Mouse (Mus musculus): ENCODE data around the gene Pold2. TPM values are rescaled to one million over a fixed set of nuclear protein-coding genes. Genes with fewer than 3 reads are reported as not detected.

The Pold2 gene
- total and polyA plus RNA-seq, 3 experiments = 38.1 to 223 (median 51.8) TPM

- DNase-seq = no peak
Measured at GRCm38 (mm10) chr11:5858723-5859122, 19.4 kb downstream of the Pold2 start.

GRCm38 (mm10) chr11:5856479-5857130 is 21.5 kb downstream of the Pold2 start:
- no peak for DNase-seq

- peak; percentile 68 for DNase-seq
Measured at GRCm38 (mm10) chr11:5855902-5856301, 22.2 kb downstream of the Pold2 start.

GRCm38 (mm10) chr11:5855481-5855880 is 22.6 kb downstream of the Pold2 start:
- DNase-seq = no peak

GRCm38 (mm10) chr11:5852314-5852713 is 25.8 kb downstream of the Pold2 start:
- no peak for DNase-seq

- DNase-seq = no peak
Measured at GRCm38 (mm10) chr11:5851021-5851736, 26.9 kb downstream of the Pold2 start.

- DNase-seq = no peak
Measured at GRCm38 (mm10) chr11:5850452-5850851, 27.6 kb downstream of the Pold2 start.

GRCm38 (mm10) chr11:5849316-5849715 is 28.8 kb downstream of the Pold2 start:
- no peak for DNase-seq

- DNase-seq = no peak
Measured at GRCm38 (mm10) chr11:5848741-5849140, 29.4 kb downstream of the Pold2 start.

- peak; percentile 73 for DNase-seq
Measured at GRCm38 (mm10) chr11:5846639-5847345, 31.3 kb downstream of the Pold2 start.

GRCm38 (mm10) chr11:5843131-5843530 is 35.0 kb downstream of the Pold2 start:
- DNase-seq = no peak

- DNase-seq = no peak
Measured at GRCm38 (mm10) chr11:5841751-5842150, 36.3 kb downstream of the Pold2 start.

- no peak for DNase-seq
Measured at GRCm38 (mm10) chr11:5840346-5840745, 37.7 kb downstream of the Pold2 start.

GRCm38 (mm10) chr11:5837251-5838246 is 40.5 kb downstream of the Pold2 start, which contains the start of gene Polm:
Gene Polm, minus strand, starts transcription at chr11:5838016.
- peak; percentile 96 for DNase-seq

- DNase-seq = peak; percentile 32
Measured at GRCm38 (mm10) chr11:5836126-5836525, 42.0 kb downstream of the Pold2 start.

- DNase-seq = no peak
Measured at GRCm38 (mm10) chr11:5835057-5835456, 43.0 kb downstream of the Pold2 start.

- no peak for DNase-seq
Measured at GRCm38 (mm10) chr11:5834506-5834905, 43.6 kb downstream of the Pold2 start.

- no peak for DNase-seq
Measured at GRCm38 (mm10) chr11:5829327-5829726, 48.8 kb downstream of the Pold2 start.

GRCm38 (mm10) chr11:5828509-5829191 is 49.4 kb downstream of the Pold2 start:
- DNase-seq = no peak

- no peak for DNase-seq
Measured at GRCm38 (mm10) chr11:5827931-5828330, 50.2 kb downstream of the Pold2 start.

GRCm38 (mm10) chr11:5825432-5825831 is 52.7 kb downstream of the Pold2 start:
- DNase-seq = no peak
